Mouse (Mus musculus): ENCODE measurements around the gene D17Wsu92e. TPM values are rescaled to one million over a fixed set of nuclear protein-coding genes. Genes with fewer than 3 reads are reported as not detected.

The D17Wsu92e gene
- polyA plus RNA-seq, 1 experiment = 79.4 TPM

DNA sequence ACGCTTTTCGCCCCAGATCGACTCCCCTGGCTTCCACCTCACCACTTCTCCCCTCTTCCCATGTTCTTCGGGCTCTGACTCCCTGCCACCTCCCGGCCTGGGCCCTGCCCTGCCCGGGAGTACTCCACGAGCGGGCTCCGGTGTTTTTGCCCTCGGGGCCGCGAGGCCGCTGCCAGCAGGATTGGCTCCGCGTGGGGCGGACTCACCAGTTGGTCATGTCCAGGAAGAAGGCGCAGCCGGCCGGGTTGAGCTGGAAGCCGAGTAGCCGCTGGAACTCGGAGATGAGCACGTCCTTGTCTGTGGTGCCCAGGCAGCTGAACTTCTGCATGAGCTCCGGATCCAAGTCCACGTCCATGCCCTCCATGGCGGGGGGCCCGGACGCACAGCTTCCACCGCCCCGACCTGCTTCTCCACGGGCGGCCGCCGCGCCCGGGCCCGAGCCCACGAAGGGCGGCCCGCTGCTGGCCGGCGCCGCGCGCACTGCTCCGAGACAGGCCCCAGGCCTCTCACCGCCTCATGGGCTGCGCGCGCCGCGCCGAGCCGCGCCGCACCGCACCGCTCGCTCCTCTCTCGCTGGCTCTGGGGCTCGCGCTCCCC is 379 bp downstream of the D17Wsu92e start:
- Histone ChIP-seq H3K36me3 (ENCODE audit: control insufficient read depth, insufficient read depth) (no peaks in the 10 kb centered on the region), H3K4me2 (ENCODE audit: low read depth) (peak overlapping the region; percentile 99), H3K27me3 (ENCODE audit: control insufficient read depth, insufficient read depth, insufficient read length) (no peaks in the 10 kb centered on the region), H3ac (ENCODE audit: control insufficient read depth, insufficient read length) (peak overlapping the region; percentile 66), H3K4me3 (peak overlapping the region; percentile 87), H3K79me2 (ENCODE audit: control insufficient read depth, insufficient read depth) (peaks cover 50% of the 10 kb centered on the region)
- no peak for TF ChIP-seq MYOG (IDR thresholded peaks at IDR 0.05; ENCODE audit: control insufficient read depth in 1 of 3, insufficient read depth in 1 of 3, insufficient read length in 2 of 3, low read depth in 2 of 3)
- TF ChIP-seq E2F4 (IDR thresholded peaks at IDR 0.05; ENCODE audit: insufficient read depth) = no peak
- TF ChIP-seq SRF (IDR thresholded peaks at IDR 0.05; ENCODE audit: control insufficient read depth, insufficient read length, low read depth) = no peak
- TF ChIP-seq CEBPB (IDR thresholded peaks at IDR 0.05; ENCODE audit: insufficient read depth, poor library complexity, severe bottlenecking) = no peak

DNA sequence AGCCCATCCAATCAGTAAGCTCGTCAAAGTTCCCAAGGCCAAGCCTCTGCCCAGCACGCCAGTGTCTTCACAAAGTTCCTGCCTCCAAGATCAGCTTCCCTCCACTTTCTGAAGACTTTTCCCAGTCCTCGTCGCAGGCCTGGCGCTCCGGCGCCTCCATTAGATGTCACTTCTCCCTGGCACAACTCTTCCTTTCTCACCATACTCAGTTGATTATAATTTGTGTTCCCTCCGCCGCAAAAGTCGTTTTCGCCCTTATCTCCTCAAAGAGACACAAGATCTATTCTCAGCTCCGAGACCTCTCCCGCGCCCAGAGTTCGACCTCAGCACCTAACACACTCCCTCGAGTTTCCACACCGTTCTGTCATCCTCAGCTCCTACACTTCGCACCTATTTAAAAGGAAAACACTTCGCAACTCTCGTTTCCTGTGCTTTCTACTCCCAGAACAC is 902 bp downstream of the D17Wsu92e start:
- TF ChIP-seq MYOD1 (IDR thresholded peaks at IDR 0.05; ENCODE audit: control insufficient read depth in 1 of 3, insufficient read length in 2 of 3, low read depth in 2 of 3) (no peak), TCF3 (IDR thresholded peaks at IDR 0.05; ENCODE audit: insufficient read length, low read depth) (no peak), TCF12 (IDR thresholded peaks at IDR 0.05; ENCODE audit: insufficient read depth, poor library complexity, severe bottlenecking) (no peak), REST (IDR thresholded peaks at IDR 0.05; ENCODE audit: insufficient read depth, insufficient read length) (no peak), E2F4 (IDR thresholded peaks at IDR 0.05; ENCODE audit: insufficient read depth) (no peak), POLR2A (IDR thresholded peaks at IDR 0.05; ENCODE audit: insufficient read length, low read depth) (no peak), MYOG (IDR thresholded peaks at IDR 0.05; ENCODE audit: control insufficient read depth in 1 of 3, insufficient read depth in 1 of 3, insufficient read length in 2 of 3, low read depth in 2 of 3) (no peak), POLR2AphosphoS2 (IDR thresholded peaks at IDR 0.05; ENCODE audit: insufficient read length, low read depth) (no peak), SRF (IDR thresholded peaks at IDR 0.05; ENCODE audit: control insufficient read depth, insufficient read length, low read depth) (no peak)
- Histone ChIP-seq H3K4me3 (peak overlapping the region; percentile 87), H3K4me2 (ENCODE audit: low read depth) (peak overlapping the region; percentile 99), H3ac (ENCODE audit: control insufficient read depth, insufficient read length) (peak overlapping the region; percentile 66), H3K27me3 (ENCODE audit: control insufficient read depth, insufficient read depth, insufficient read length) (no peaks in the 10 kb centered on the region), H3K36me3 (ENCODE audit: control insufficient read depth, insufficient read depth) (no peaks in the 10 kb centered on the region), H3K79me2 (ENCODE audit: control insufficient read depth, insufficient read depth) (peaks cover 53% of the 10 kb centered on the region)

DNA sequence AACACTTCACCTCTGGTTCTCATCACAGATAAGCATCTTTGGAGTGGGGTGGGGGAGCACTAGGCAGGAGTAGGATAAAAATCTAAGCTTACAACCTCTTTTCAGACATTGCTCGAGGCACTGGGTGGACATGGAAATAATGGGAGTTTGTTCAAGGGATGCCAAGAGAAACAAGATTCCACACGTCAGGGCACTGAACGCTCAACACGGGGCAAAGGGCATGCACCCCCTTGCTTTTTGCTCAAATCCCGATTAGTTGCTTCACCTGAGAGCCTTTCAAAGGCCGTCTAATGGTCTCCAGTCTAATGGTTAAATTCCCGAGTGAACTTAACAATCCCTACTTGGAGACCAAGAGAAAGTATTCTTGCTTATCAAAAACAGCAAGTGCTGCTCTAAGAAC is 1.4 kb downstream of the D17Wsu92e start:
- Histone ChIP-seq H3K36me3 (ENCODE audit: control insufficient read depth, insufficient read depth) (no peaks in the 10 kb centered on the region), H3K79me2 (ENCODE audit: control insufficient read depth, insufficient read depth) (peaks cover 58% of the 10 kb centered on the region), H3K4me2 (ENCODE audit: low read depth) (peak overlapping the region; percentile 99), H3K4me3 (peak overlapping the region; percentile 87), H3ac (ENCODE audit: control insufficient read depth, insufficient read length) (peak overlapping the region; percentile 66), H3K27me3 (ENCODE audit: control insufficient read depth, insufficient read depth, insufficient read length) (no peaks in the 10 kb centered on the region)
- no peak for TF ChIP-seq SRF (IDR thresholded peaks at IDR 0.05; ENCODE audit: control insufficient read depth, insufficient read length, low read depth)
- no peak for TF ChIP-seq TCF3 (IDR thresholded peaks at IDR 0.05; ENCODE audit: insufficient read length, low read depth)
- TF ChIP-seq MAX (IDR thresholded peaks at IDR 0.05; ENCODE audit: low read depth) = no peak
- no peak for TF ChIP-seq CEBPB (IDR thresholded peaks at IDR 0.05; ENCODE audit: insufficient read depth, poor library complexity, severe bottlenecking)
- no peak for TF ChIP-seq E2F4 (IDR thresholded peaks at IDR 0.05; ENCODE audit: insufficient read depth)
- TF ChIP-seq POLR2A (IDR thresholded peaks at IDR 0.05; ENCODE audit: insufficient read length, low read depth) = no peak
- no peak for TF ChIP-seq MYOD1 (IDR thresholded peaks at IDR 0.05; ENCODE audit: control insufficient read depth in 1 of 3, insufficient read length in 2 of 3, low read depth in 2 of 3)
- no peak for TF ChIP-seq TCF12 (IDR thresholded peaks at IDR 0.05; ENCODE audit: insufficient read depth, poor library complexity, severe bottlenecking)
- no peak for TF ChIP-seq MYOG (IDR thresholded peaks at IDR 0.05; ENCODE audit: control insufficient read depth in 1 of 3, insufficient read depth in 1 of 3, insufficient read length in 2 of 3, low read depth in 2 of 3)
- no peak for TF ChIP-seq REST (IDR thresholded peaks at IDR 0.05; ENCODE audit: insufficient read depth, insufficient read length)
- no peak for TF ChIP-seq POLR2AphosphoS2 (IDR thresholded peaks at IDR 0.05; ENCODE audit: insufficient read length, low read depth)
- no peak for TF ChIP-seq USF1 (IDR thresholded peaks at IDR 0.05; ENCODE audit: low read depth)

DNA sequence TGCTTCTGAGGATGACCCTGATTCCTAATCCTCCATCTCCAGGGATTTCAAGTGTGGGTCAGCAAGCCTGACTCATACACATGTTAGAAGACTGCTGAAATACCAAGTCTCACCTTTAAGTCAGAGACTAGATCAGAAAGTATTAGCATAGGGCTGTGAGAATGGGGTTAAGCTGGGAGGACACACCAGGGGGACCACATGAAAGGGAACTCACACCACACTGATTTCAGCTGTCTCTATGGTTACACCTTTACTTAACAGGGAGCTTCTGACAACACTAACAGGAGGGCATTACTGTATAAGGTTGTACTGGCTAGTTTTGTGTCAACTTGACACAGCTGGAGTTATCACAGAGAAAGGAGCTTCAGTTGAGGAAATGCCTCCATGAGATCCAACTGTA is 5.8 kb downstream of the D17Wsu92e start:
- H3K79me2 ChIP-seq (ENCODE audit: control insufficient read depth, insufficient read depth) = peaks cover 98% of the 10 kb centered on the region
- no peaks in the 10 kb centered on the region for H3K27me3 ChIP-seq (ENCODE audit: control insufficient read depth, insufficient read depth, insufficient read length)
- no peak overlapping the region for H3ac ChIP-seq (ENCODE audit: control insufficient read depth, insufficient read length)
- TF ChIP-seq REST (IDR thresholded peaks at IDR 0.05; ENCODE audit: insufficient read depth, insufficient read length) (no peak), USF1 (IDR thresholded peaks at IDR 0.05; ENCODE audit: low read depth) (no peak), MYOG (IDR thresholded peaks at IDR 0.05; ENCODE audit: control insufficient read depth in 1 of 3, insufficient read depth in 1 of 3, insufficient read length in 2 of 3, low read depth in 2 of 3) (no peak), POLR2A (IDR thresholded peaks at IDR 0.05; ENCODE audit: insufficient read length, low read depth) (no peak), SRF (IDR thresholded peaks at IDR 0.05; ENCODE audit: control insufficient read depth, insufficient read length, low read depth) (no peak), MYOD1 (IDR thresholded peaks at IDR 0.05; ENCODE audit: control insufficient read depth in 1 of 3, insufficient read length in 2 of 3, low read depth in 2 of 3) (no peak), CEBPB (IDR thresholded peaks at IDR 0.05; ENCODE audit: insufficient read depth, poor library complexity, severe bottlenecking) (no peak), TCF12 (IDR thresholded peaks at IDR 0.05; ENCODE audit: insufficient read depth, poor library complexity, severe bottlenecking) (no peak), E2F4 (IDR thresholded peaks at IDR 0.05; ENCODE audit: insufficient read depth) (no peak), TCF3 (IDR thresholded peaks at IDR 0.05; ENCODE audit: insufficient read length, low read depth) (no peak), MAX (IDR thresholded peaks at IDR 0.05; ENCODE audit: low read depth) (no peak), POLR2AphosphoS2 (IDR thresholded peaks at IDR 0.05; ENCODE audit: insufficient read length, low read depth) (no peak)
- no peaks in the 10 kb centered on the region for H3K36me3 ChIP-seq (ENCODE audit: control insufficient read depth, insufficient read depth)
- no peak overlapping the region for H3K4me3 ChIP-seq
- no peak overlapping the region for H3K4me2 ChIP-seq (ENCODE audit: low read depth)
